ENCODE assay signal across 38 mouse cellular contexts in the genomic region with DNA sequence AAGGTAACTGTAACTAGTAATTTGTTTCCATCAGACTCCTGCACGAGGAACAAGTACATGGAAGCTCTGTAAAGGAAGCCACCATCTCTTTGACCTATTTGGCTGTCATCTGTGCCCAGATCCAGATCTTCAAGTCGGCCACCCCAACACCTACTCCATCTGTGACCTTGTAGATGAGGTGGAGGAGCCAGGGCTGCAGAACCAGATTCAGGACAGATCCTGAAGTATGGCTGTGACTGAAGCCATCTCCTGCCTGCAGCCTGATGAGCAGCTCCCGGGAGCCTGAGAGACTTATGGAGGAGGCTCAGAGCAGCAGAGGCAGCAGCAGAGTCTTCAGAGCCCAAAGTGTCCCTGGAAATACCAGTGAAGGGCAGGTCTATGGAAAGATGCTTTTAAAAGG. TPM values are rescaled to one million over a fixed set of nuclear protein-coding genes. Genes with fewer than 3 reads are reported as not detected.
"Had no signal": no experiment of that assay in that cellular context is flagged by ENCODE, and none has a peak within 500 bp of the region (broad histone marks: within the 10 kb centered on the region; RNA-seq: fewer than 3 reads in every experiment).

No protein-coding gene starts in this region.

- H3K9me3 ChIP-seq: hindbrain, embryonic 10.5 days; hindbrain, embryonic 13.5 days; hindbrain, embryonic 15.5 days; kidney, embryonic 15.5 days; limb, embryonic 13.5 days; limb, embryonic 15.5 days; liver, embryonic 12.5 days had no signal

- H3K36me3 ChIP-seq: hindbrain, embryonic 10.5 days; hindbrain, embryonic 13.5 days; hindbrain, embryonic 15.5 days; kidney, embryonic 15.5 days; limb, embryonic 13.5 days; limb, embryonic 15.5 days; liver, embryonic 12.5 days had no signal

- DNase-seq: gastrocnemius, adult 2 months; gastrocnemius, postnatal 10 days; gastrocnemius, postnatal 25 days; heart, adult 2 months; heart, postnatal 36 days; kidney, adult 11 months; kidney, adult 2 months; kidney, adult 9 months; kidney, postnatal 14 days; layer of hippocampus, adult 9-11 months; layer of hippocampus, postnatal 36 days had no signal

- H3K4me1 ChIP-seq: hindbrain, embryonic 15.5 days; kidney, embryonic 15.5 days; limb, embryonic 13.5 days; limb, embryonic 15.5 days; liver, embryonic 12.5 days had no signal

- ATAC-seq: hindbrain, postnatal 0 days; intestine, embryonic 16.5 days; liver, embryonic 12.5 days had no signal

- H3K4me2 ChIP-seq: kidney, embryonic 15.5 days; limb, embryonic 15.5 days; liver, embryonic 12.5 days had no signal

- H3K9ac ChIP-seq: hindbrain, embryonic 13.5 days; hindbrain, embryonic 15.5 days; kidney, embryonic 15.5 days; limb, embryonic 13.5 days; limb, embryonic 15.5 days; liver, embryonic 12.5 days; liver, embryonic 14.5 days had no signal

- H3K4me3 ChIP-seq: gastrocnemius, adult 2 months; heart, adult 2 months; hindbrain, embryonic 13.5 days; hindbrain, embryonic 15.5 days; kidney, embryonic 15.5 days; limb, embryonic 13.5 days; limb, embryonic 15.5 days; liver, embryonic 12.5 days had no signal

- H3K27ac ChIP-seq: gastrocnemius, adult 2 months; heart, adult 2 months; hindbrain, embryonic 10.5 days; hindbrain, embryonic 13.5 days; hindbrain, embryonic 15.5 days; hindbrain, postnatal 0 days; kidney, embryonic 15.5 days; kidney, postnatal 0 days; limb, embryonic 13.5 days; limb, embryonic 15.5 days; liver, embryonic 12.5 days; liver, embryonic 14.5 days had no signal

RNA-seq across cellular contexts. Expression of a gene that starts 34.4 kb away (rescaled TPM):
- total RNA-seq: gastrocnemius, adult 2 months; gastrocnemius, postnatal 10 days; gastrocnemius, postnatal 25 days; granulocyte monocyte progenitor cell, adult 5-6 weeks; heart, adult 2 months; heart, postnatal 36 days; hindbrain, postnatal 0 days; layer of hippocampus, adult 18-20 months; layer of hippocampus, adult 8-10 months; layer of hippocampus, postnatal 14 days; layer of hippocampus, postnatal 36 days; left cerebral cortex, adult 8-10 months; left cerebral cortex, postnatal 10 days; left cerebral cortex, postnatal 25 days; left cerebral cortex, postnatal 4 days; liver, adult 2 months had no signal
- polyA plus RNA-seq: frontal cortex, adult 2 months; heart, adult 2 months; heart, embryonic 14.5 days; hindbrain, embryonic 10.5 days; hindbrain, embryonic 13.5 days; hindbrain, embryonic 15.5 days; hindbrain, postnatal 0 days; kidney, adult 2 months; kidney, embryonic 15.5 days; kidney, postnatal 0 days; limb, embryonic 11.5 days; limb, embryonic 13.5 days; limb, embryonic 15.5 days; liver, adult 2 months; liver, embryonic 12.5 days; liver, embryonic 14.5 days had no signal

RNA-seq across cellular contexts. Expression of a gene that starts 56.1 kb away (rescaled TPM):
- total RNA-seq: gastrocnemius, adult 2 months; gastrocnemius, postnatal 10 days; gastrocnemius, postnatal 25 days; gastrocnemius, postnatal 4 days; granulocyte monocyte progenitor cell, adult 5-6 weeks; heart, postnatal 36 days; hindbrain, postnatal 0 days; layer of hippocampus, adult 18-20 months; layer of hippocampus, adult 8-10 months; layer of hippocampus, postnatal 14 days; layer of hippocampus, postnatal 36 days; left cerebral cortex, adult 18-20 months; left cerebral cortex, adult 8-10 months; left cerebral cortex, postnatal 10 days; left cerebral cortex, postnatal 25 days; left cerebral cortex, postnatal 4 days; liver, adult 2 months had no signal
- polyA plus RNA-seq: frontal cortex, adult 2 months; heart, adult 2 months; heart, embryonic 14.5 days; hindbrain, embryonic 13.5 days; hindbrain, embryonic 15.5 days; intestine, embryonic 14.5 days; kidney, adult 2 months; kidney, embryonic 15.5 days; kidney, postnatal 0 days; limb, embryonic 11.5 days; limb, embryonic 13.5 days; limb, embryonic 15.5 days; liver, adult 2 months; liver, embryonic 12.5 days; liver, embryonic 14.5 days; liver, embryonic 16.5 days had no signal
